ENCODE assay signal across 7 mouse cellular contexts in the genomic region with DNA sequence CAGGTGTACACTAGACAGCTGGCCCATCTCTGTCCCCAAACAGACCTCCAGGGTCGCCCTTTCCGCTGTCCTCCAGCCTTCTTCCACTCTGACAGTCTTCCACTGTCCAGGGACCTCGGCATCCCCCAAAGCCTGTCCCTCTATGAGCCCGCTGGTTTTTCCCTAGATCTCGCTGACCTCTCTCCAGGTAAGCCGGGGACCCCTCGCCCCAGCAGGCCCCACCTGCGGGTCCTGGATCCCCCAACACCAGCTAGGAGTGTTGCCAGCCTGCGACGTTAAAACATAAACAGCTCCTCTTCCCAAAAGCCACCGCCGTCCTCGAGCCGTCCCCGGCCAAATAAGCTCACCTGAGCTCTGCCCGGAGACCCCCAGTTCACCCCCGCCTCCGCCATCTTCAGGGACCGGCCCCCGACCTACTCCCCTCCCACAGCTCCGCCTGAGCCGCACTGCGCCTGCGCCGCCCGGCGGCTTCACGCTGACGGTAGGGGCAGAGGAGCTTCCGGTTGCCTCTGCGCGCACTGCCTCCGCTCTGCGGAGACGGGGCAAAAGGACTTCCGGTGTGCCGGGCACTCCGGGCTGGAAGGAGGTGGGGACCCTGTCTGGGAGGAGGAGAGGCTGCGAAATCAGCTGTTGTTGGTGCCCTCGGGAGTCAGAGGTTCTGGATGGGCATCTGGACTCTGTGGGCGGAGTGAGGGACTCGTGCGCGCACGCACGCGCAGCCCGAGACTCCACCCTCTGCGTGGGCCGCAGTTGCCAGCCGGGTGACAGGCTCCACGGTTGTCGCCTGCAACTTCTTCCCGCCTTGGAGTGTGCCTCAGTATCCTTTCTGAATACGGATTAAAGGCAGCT. TPM values are rescaled to one million over a fixed set of nuclear protein-coding genes. Genes with fewer than 3 reads are reported as not detected.
DNase-seq lines count a peak whose midpoint lies in the region; ATAC-seq and TF ChIP-seq lines count a peak whose summit lies in the region.

No protein-coding gene starts in this region.

- H3K4me2 ChIP-seq in intestine, postnatal 0 days (replicated peaks; ENCODE audit: low read depth), result peak overlapping the region; percentile 88
- peak overlapping the region; percentile 66 for H3K4me2 ChIP-seq in midbrain, embryonic 12.5 days (replicated peaks)

- TF ChIP-seq CTCF in intestine, postnatal 0 days (IDR thresholded peaks at IDR 0.05; ENCODE audit: low read depth), result peak; percentile 61
- 0 out of 2 replicates have a peak, but pooled peaks have one; percentile 3 for TF ChIP-seq CTCF in small intestine, adult 2 months (IDR thresholded peaks at IDR 0.05; ENCODE audit: extremely low read depth, insufficient read length, insufficient replicate concordance, low read depth, low read length)

- no peaks in the 10 kb centered on the region for H3K36me3 ChIP-seq in intestine, postnatal 0 days (ENCODE audit: control insufficient read depth, insufficient read depth)
- no peaks in the 10 kb centered on the region for H3K36me3 ChIP-seq in midbrain, embryonic 12.5 days
- no peaks in the 10 kb centered on the region for H3K36me3 ChIP-seq in small intestine, adult 2 months (ENCODE audit: control insufficient read depth, insufficient read depth, low read length)

- under 1% methylated on average over 55 of the region's 55 CpGs for WGBS in intestine, postnatal 0 days
- under 1% methylated on average over 55 of the region's 55 CpGs for WGBS in midbrain, embryonic 12.5 days
- under 1% methylated on average over 55 of the region's 55 CpGs for WGBS in small intestine, adult 2 months

- peak; percentile 94 for DNase-seq in adrenal gland, adult 8-10 months
- DNase-seq in embryo, embryonic 9.5 days (ENCODE audit: extremely low spot score), result peak; percentile 93
- DNase-seq in gonadal fat pad, adult 2 months (ENCODE audit: low read depth), result peak; percentile 56
- peak; percentile 97 for DNase-seq in left cerebral cortex, postnatal 4 days

- no peaks in the 10 kb centered on the region for H3K27me3 ChIP-seq in intestine, postnatal 0 days (replicated peaks; ENCODE audit: control insufficient read depth, insufficient read depth, low read length)
- no peaks in the 10 kb centered on the region for H3K27me3 ChIP-seq in midbrain, embryonic 12.5 days
- H3K27me3 ChIP-seq in small intestine, adult 2 months (ENCODE audit: control insufficient read depth, insufficient read depth, low read length), result no peaks in the 10 kb centered on the region

- ATAC-seq in intestine, postnatal 0 days, result peak; percentile 96
- ATAC-seq in midbrain, embryonic 12.5 days (ENCODE audit: low FRiP score, low read depth), result peak; percentile 99

- peak overlapping the region; percentile 95 for H3K4me3 ChIP-seq in intestine, postnatal 0 days (ENCODE audit: low read depth, low read length)
- peak overlapping the region; percentile 83 for H3K4me3 ChIP-seq in midbrain, embryonic 12.5 days
- H3K4me3 ChIP-seq in small intestine, adult 2 months (ENCODE audit: low read depth, low read length), result peak overlapping the region; percentile 85

- no peaks in the 10 kb centered on the region for H3K9me3 ChIP-seq in intestine, postnatal 0 days (ENCODE audit: control insufficient read depth)
- H3K9me3 ChIP-seq in midbrain, embryonic 12.5 days, result no peaks in the 10 kb centered on the region

- TF ChIP-seq POLR2A in small intestine, adult 2 months (IDR thresholded peaks at IDR 0.05; ENCODE audit: low read depth, low read length), result peak; percentile 41; the same call in 1 of the 2 replicates

- H3K4me1 ChIP-seq in intestine, postnatal 0 days (replicated peaks; ENCODE audit: control insufficient read depth, insufficient read depth, low read length), result 0 out of 2 replicates have a peak, but pooled peaks cover 12% of the 10 kb centered on the region
- H3K4me1 ChIP-seq in midbrain, embryonic 12.5 days, result peaks cover 17% of the 10 kb centered on the region
- no peaks in the 10 kb centered on the region; the same call in 1 of the 2 replicates for H3K4me1 ChIP-seq in small intestine, adult 2 months (ENCODE audit: control insufficient read depth, insufficient read depth, insufficient read length, low read length)

- H3K27ac ChIP-seq in intestine, postnatal 0 days (ENCODE audit: low read depth, low read length), result peak overlapping the region; percentile 88
- H3K27ac ChIP-seq in midbrain, embryonic 12.5 days (replicated peaks), result peak overlapping the region; percentile 90
- peak overlapping the region; percentile 96 for H3K27ac ChIP-seq in small intestine, adult 2 months (ENCODE audit: insufficient read depth, low read depth, low read length)

- intact Hi-C loops in left cerebral cortex, postnatal 4 days (cut with DNase I), result loop anchor here (10.0 kb wide), 1 partner anchor 733 kb away; no protein-coding TSS in a partner anchor

- H3K9ac ChIP-seq in intestine, postnatal 0 days (ENCODE audit: low read depth, low read length), result peak overlapping the region; percentile 85
- H3K9ac ChIP-seq in midbrain, embryonic 12.5 days (replicated peaks), result peak overlapping the region; percentile 81

RNA-seq across cellular contexts. Expression of a gene that starts 4.8 kb away (rescaled TPM):
- total RNA-seq in adrenal gland, adult 8-10 months (2022), result 10 to 100 TPM; 51.3 to 66.0 (median 56.9) TPM
- 33.0 and 40.1 TPM in 2 replicates for polyA plus RNA-seq in gonadal fat pad, adult 2 months (2012; rRNA removed)
- 36.9 and 38.9 TPM in 2 replicates for polyA plus RNA-seq in intestine, postnatal 0 days (2015; fragmentation: Nextera tagmentation; extraction: Ambion mirVana)
- 10 to 100 TPM; 23.9 to 29.0 TPM for total RNA-seq in left cerebral cortex, postnatal 4 days (2021)
- polyA plus RNA-seq in midbrain, embryonic 12.5 days (2016; fragmentation: Nextera tagmentation; extraction: Ambion mirVana), result 30.3 and 35.5 TPM in 2 replicates
- polyA plus RNA-seq in small intestine, adult 2 months (2012; rRNA removed), result 11.2 and 26.9 TPM in 2 replicates

Comparison
In these comparisons a context has a peak if more than half of its experiments do, and no peak if none do; other contexts are left out.
1. Peak in every context shown above with its lines: DNase-seq, ATAC-seq, H3K4me3 ChIP-seq and H3K27ac ChIP-seq.